Mouse (Mus musculus): Measurements from ENCODE around the gene H2-Q10. TPM values are rescaled to one million over a fixed set of nuclear protein-coding genes. Genes with fewer than 3 reads are reported as not detected.
"Not testable (repeated sequence)": the region's sequence is repeated elsewhere in the genome, so short reads cannot be mapped to it uniquely, and the experiment has no call there.

H2-Q10 gene
- 2.0 and 4.7 TPM in 2 replicates for polyA plus RNA-seq (2015; fragmentation: Nextera tagmentation; extraction: Ambion mirVana)

GRCm38 (mm10) chr17:35469842-35470751 lies at the start of gene H2-Q10:
H2-Q10 (plus strand) TSS chr17:35470089.
- H3K9me3 ChIP-seq (replicated peaks), result no peaks in the 10 kb centered on the region
- under 1% methylated on average over 80 of the region's 80 CpGs for WGBS
- H3K36me3 ChIP-seq, result no peaks in the 10 kb centered on the region
- H3K27me3 ChIP-seq, result peaks cover 31% of the 10 kb centered on the region
- peak within 1 kb of the TSS; percentile 50 for H3K4me3 ChIP-seq (replicated peaks)
- peak; percentile 22; the same call in 1 of the 2 replicates for ATAC-seq (replicated peaks; ENCODE audit: low FRiP score)
- H3K4me2 ChIP-seq, result peak within 1 kb of the TSS; percentile 93
- H3K27ac ChIP-seq, result no peak within 1 kb of the TSS
- H3K4me1 ChIP-seq, result peaks cover 14% of the 10 kb centered on the region
- peak within 1 kb of the TSS; percentile 32 for H3K9ac ChIP-seq

- not testable (repeated sequence) for H3K9ac ChIP-seq; H3K27ac ChIP-seq; H3K36me3 ChIP-seq; H3K4me2 ChIP-seq; H3K4me3 ChIP-seq (replicated peaks); ATAC-seq (replicated peaks; ENCODE audit: low FRiP score); H3K4me1 ChIP-seq; H3K9me3 ChIP-seq (replicated peaks)
- WGBS, result 15% methylated on average over 11 of the region's 11 CpGs
- H3K27me3 ChIP-seq, result peaks cover 23% of the 10 kb centered on the region
Observed at GRCm38 (mm10) chr17:35420206-35420810, 49.6 kb upstream of the H2-Q10 start.

GRCm38 (mm10) chr17:35421331-35421730 lies 48.6 kb upstream of the H2-Q10 start:
- H3K4me2 ChIP-seq; H3K4me3 ChIP-seq (replicated peaks); H3K27ac ChIP-seq; H3K9ac ChIP-seq; ATAC-seq (replicated peaks; ENCODE audit: low FRiP score); H3K9me3 ChIP-seq (replicated peaks); H3K36me3 ChIP-seq: not testable (repeated sequence)
- peaks cover 12% of the 10 kb centered on the region for H3K4me1 ChIP-seq
- H3K27me3 ChIP-seq, result peaks cover 33% of the 10 kb centered on the region
- WGBS, result 93% methylated on average over 4 of the region's 4 CpGs

DNA sequence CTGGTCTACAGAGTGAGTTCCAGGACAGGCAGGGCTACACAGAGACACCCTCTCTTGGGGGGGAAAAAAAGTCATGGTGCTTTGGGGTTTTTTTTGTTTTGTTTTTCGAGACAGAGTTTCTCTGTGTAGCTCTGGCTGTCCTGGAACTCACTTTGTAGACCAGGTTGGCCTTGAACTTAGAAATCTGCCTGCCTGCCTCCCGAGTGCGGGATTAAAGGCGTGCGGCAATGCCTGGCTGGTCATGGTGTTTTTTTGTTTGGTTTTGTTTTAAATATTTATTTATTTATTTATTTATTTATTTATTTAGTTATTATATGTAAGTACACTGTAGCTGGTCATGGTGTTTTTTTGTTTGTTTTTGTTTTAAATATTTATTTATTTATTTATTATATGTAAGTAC lies 47.5 kb upstream of the H2-Q10 start:
- not testable (repeated sequence) for H3K27ac ChIP-seq; H3K9ac ChIP-seq; H3K36me3 ChIP-seq; ATAC-seq (replicated peaks; ENCODE audit: low FRiP score); H3K4me3 ChIP-seq (replicated peaks); H3K9me3 ChIP-seq (replicated peaks); H3K4me2 ChIP-seq
- H3K4me1 ChIP-seq, result peaks cover 12% of the 10 kb centered on the region
- WGBS, result 88% methylated on average over 5 of the region's 5 CpGs
- peaks cover 35% of the 10 kb centered on the region for H3K27me3 ChIP-seq

- not testable (repeated sequence) for H3K4me2 ChIP-seq; H3K9ac ChIP-seq; H3K27ac ChIP-seq; H3K9me3 ChIP-seq (replicated peaks); H3K4me3 ChIP-seq (replicated peaks); H3K36me3 ChIP-seq; ATAC-seq (replicated peaks; ENCODE audit: low FRiP score)
- Histone ChIP-seq H3K4me1 (peaks cover 12% of the 10 kb centered on the region), H3K27me3 (peaks cover 37% of the 10 kb centered on the region)
- 66% methylated on average over 3 of the region's 3 CpGs for whole genome bisulfite sequencing
Observed at GRCm38 (mm10) chr17:35423131-35423810, 46.6 kb upstream of the H2-Q10 start.

DNA sequence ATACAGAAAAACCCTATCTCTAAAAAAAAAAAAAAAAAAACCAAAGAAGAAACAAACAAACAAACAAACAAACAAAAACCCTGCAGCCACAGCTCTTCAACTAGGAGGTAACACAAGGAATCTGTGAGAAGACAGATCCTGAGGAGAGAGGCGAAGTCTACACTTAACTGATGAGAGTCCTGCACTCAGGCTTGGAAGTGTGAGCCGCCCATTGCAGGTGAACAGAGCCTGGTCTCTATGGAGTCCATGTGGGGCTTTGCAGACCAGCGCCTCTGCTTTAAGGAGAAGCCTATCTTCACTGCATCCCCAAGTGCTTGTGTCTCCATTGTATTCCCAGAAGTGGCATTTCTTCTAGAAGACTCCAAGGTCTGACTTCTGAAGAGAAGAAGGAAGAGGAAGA lies 45.8 kb upstream of the H2-Q10 start:
- WGBS, result 87% methylated on average over 3 of the region's 3 CpGs

GRCm38 (mm10) chr17:35424624-35425416 lies 45.1 kb upstream of the H2-Q10 start, which contains the start of gene H2-Q6:
H2-Q6 (plus strand) TSS chr17:35424850.
- Histone ChIP-seq H3K4me2 (peak within 1 kb of the TSS; percentile 76), H3K27me3 (peaks cover 39% of the 10 kb centered on the region), H3K4me3 (replicated peaks) (peak within 1 kb of the TSS; percentile 42), H3K9ac (peak within 1 kb of the TSS; percentile 33), H3K4me1 (peaks cover 12% of the 10 kb centered on the region)
- H3K36me3 ChIP-seq; H3K27ac ChIP-seq; H3K9me3 ChIP-seq (replicated peaks): not testable (repeated sequence)
- 1% methylated on average over 59 of the region's 66 CpGs for WGBS
- peak; percentile 81 for ATAC-seq (replicated peaks; ENCODE audit: low FRiP score)

More for the DNA sequence above, 45.8 kb upstream of the H2-Q10 start:
- ATAC-seq (replicated peaks; ENCODE audit: low FRiP score); H3K9ac ChIP-seq; H3K9me3 ChIP-seq (replicated peaks); H3K4me2 ChIP-seq; H3K4me3 ChIP-seq (replicated peaks); H3K36me3 ChIP-seq; H3K27ac ChIP-seq: not testable (repeated sequence)
- peaks cover 12% of the 10 kb centered on the region for H3K4me1 ChIP-seq
- H3K27me3 ChIP-seq, result peaks cover 40% of the 10 kb centered on the region

DNA sequence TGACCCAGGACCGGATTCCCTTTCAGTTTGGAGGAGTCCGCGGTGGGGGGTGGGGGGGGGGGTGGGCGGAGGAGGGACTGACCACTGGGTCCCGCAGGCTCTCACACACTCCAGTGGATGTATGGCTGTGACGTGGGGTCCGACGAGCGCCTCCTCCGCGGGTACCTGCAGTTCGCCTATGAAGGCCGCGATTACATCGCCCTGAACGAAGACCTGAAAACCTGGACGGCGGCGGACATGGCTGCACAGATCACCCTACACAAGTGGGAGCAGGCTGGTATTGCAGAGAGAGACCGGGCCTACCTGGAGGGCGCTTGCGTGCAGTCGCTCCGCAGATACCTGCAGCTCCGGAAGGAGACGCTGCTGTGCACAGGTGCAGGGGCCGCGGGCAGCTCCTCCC lies 44.4 kb upstream of the H2-Q10 start:
- H3K27me3 ChIP-seq, result peaks cover 39% of the 10 kb centered on the region
- peaks cover 12% of the 10 kb centered on the region for H3K4me1 ChIP-seq
- ATAC-seq (replicated peaks; ENCODE audit: low FRiP score), result peak; percentile 50
- H3K9me3 ChIP-seq (replicated peaks); H3K9ac ChIP-seq; H3K36me3 ChIP-seq; H3K27ac ChIP-seq: not testable (repeated sequence)
- H3K4me2 ChIP-seq, result peak overlapping the region; percentile 76
- H3K4me3 ChIP-seq (replicated peaks), result peak overlapping the region; percentile 42
- WGBS, result 13% methylated on average over 28 of the region's 28 CpGs

DNA sequence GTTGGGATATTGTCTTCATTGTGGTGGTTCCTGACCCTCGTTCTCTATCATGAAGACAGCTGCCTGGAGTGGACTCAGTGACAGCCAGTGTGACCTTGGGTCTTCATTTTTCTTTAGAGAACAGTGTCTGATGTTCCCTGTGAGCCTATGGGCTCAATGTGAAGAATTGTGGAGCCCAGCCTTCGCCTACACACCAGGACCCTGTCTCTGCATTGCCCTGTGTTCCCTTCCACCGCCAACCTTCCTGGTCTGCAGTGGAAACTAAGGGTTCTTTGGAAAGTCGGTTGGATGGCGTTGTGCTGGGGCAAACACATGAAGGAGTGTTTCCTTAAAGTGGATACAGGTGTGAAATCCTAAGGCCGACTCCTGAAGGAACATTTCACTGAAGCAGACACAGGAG lies 41.0 kb upstream of the H2-Q10 start:
- peaks cover 30% of the 10 kb centered on the region for H3K27me3 ChIP-seq
- not testable (repeated sequence) for H3K9me3 ChIP-seq (replicated peaks); H3K4me3 ChIP-seq (replicated peaks); H3K9ac ChIP-seq; H3K4me2 ChIP-seq; ATAC-seq (replicated peaks; ENCODE audit: low FRiP score); H3K36me3 ChIP-seq; H3K27ac ChIP-seq
- H3K4me1 ChIP-seq, result peaks cover 12% of the 10 kb centered on the region
- 86% methylated on average over 6 of the region's 6 CpGs for WGBS

- not testable (repeated sequence) for H3K9me3 ChIP-seq (replicated peaks); H3K4me3 ChIP-seq (replicated peaks); H3K4me2 ChIP-seq; H3K36me3 ChIP-seq; H3K9ac ChIP-seq; H3K4me1 ChIP-seq; H3K27ac ChIP-seq; ATAC-seq (replicated peaks; ENCODE audit: low FRiP score)
- peaks cover 16% of the 10 kb centered on the region for H3K27me3 ChIP-seq
- 89% methylated on average over 6 of the region's 6 CpGs for WGBS
Observed at GRCm38 (mm10) chr17:35430671-35431070, 39.2 kb upstream of the H2-Q10 start.

DNA sequence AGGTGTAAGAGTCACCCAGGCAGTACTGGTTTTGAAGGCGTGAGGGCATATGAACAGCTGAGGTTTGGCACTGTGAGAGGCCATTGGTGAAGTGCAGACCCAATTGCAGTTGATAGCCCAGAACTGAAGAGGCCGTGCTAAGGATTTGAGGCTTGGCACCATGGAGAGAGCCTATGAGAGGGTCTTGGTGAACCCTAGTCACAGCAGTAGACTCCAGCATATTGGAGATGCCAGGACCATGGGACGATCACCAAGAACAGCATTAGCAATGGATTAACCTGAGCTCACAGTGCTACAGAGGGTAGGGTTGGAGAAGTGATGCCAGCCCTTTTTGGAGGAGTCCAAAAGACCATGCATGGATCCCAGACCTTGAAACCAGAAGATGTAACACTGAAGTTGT lies 37.7 kb upstream of the H2-Q10 start:
- not testable (repeated sequence) for H3K36me3 ChIP-seq; H3K27me3 ChIP-seq; H3K4me3 ChIP-seq (replicated peaks); H3K9ac ChIP-seq; H3K4me1 ChIP-seq; H3K4me2 ChIP-seq; H3K9me3 ChIP-seq (replicated peaks); H3K27ac ChIP-seq; ATAC-seq (replicated peaks; ENCODE audit: low FRiP score)
- 87% methylated on average over 3 of the region's 3 CpGs for WGBS
